Mouse (Mus musculus) heart, adult 11 months (tissue): ENCODE measurements at regions not wholly inside any gene's neighbourhood (a gene's known extent, or its start where the extent isn't known, plus 50 kb on each side); places are given as distances from the start of the nearest gene placed in this dataset.

ENCODE experiments used
- DNase-seq: peaks from one replicate; pipeline ENCODE4 v3.0.0; 2022

DNA sequence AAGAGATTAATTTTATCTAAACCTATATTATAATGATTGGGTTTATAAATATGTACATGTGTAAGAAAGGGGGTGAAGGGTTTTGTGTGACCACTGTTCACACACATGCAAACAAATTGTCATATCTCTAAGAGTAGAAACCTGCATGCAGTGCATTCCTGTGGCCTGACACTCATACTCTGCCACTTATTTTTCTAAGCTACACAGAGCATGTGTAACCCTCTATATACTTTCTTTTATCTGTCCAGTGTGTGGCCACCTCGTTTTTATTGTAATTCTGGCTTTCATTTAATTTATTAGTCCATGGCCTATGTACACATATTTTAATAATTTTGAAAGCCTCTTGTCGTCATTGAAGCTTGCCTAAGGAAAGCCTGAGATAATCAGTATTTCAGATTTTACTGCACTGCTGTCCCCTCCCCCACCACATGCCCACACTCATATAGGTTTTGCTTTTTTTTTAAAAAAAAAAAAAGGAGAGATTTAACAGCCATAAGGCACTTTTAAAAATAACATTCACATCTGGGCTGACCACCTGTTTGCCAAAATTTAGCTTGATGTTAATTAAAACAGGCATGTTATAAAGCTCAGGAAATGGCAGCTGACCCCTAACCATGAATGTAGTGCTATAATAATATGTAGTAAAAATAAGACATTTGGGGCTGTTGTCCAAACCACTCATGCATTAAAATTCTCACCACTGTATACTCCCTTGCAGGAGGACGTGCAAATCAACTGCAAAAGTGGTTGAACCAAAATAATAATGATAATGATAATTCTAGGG lies 410.7 kb upstream of the Clint1 start:
- peak; percentile 13 for DNase-seq

DNA sequence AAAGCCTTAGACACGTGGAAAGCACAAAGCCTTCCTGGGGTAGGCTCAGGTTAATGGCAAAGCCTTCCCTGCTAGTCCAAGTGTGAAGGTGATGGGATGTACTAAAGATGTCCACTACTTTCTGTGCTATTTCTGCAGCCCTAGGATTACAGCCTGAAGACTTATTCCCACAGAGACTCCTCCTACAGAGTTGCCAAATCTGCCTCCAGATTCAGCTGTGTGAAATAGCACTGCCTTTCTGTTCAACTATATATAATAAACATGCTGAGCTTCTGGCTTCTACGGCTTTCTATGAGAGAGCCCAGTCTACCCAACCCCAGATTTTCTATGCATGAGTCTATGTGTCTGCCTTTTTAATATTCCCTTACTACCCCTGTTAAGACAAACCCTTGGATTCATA lies 405.3 kb upstream of the Clint1 start:
- no peak for DNase-seq

- peak; percentile 63 for DNase-seq
Observed at GRCm38 (mm10) chr11:45454234-45454633, 397.6 kb upstream of the Clint1 start.

DNA sequence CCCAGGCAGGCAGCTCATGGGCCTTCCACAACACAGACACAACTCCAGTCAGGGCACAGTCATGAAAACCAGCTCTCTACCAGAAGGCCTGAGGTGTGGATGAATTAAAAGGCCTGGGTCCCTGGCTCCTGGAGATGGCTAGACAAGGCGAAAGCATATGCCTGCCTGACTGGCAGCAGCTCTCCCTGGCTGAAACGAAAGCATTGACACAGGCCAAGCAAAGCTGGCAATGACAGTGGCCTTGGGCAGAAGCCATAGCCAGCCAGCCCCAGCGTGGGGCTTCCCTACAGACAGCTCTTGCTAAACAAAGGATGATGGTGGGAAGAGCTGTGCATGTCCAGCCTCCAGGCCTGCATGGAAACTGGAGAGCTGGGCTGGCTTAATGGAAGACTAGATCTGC lies 396.9 kb upstream of the Clint1 start:
- peak; percentile 77 for DNase-seq

GRCm38 (mm10) chr11:45456724-45457123 lies 395.1 kb upstream of the Clint1 start:
- DNase-seq = no peak

DNA sequence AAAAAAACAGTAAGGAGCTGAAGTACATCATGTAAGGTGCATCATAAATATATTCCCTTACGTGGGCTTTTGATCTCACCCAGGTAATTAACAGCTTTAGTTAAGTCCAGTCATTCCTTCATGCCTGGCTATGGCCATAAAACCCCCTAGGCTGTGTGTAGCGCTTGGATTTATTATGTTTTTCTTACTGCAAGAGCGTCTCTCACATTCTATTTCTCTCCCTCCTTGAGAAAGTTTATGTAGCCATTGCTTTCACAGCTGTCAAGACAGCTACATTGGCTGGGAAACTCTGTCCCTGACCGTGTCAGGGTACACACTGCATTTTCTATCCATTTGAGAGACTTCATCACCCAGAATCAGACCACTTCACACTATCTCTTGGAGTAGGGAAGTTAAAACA lies 394.3 kb upstream of the Clint1 start:
- peak; percentile 39 for DNase-seq

DNA sequence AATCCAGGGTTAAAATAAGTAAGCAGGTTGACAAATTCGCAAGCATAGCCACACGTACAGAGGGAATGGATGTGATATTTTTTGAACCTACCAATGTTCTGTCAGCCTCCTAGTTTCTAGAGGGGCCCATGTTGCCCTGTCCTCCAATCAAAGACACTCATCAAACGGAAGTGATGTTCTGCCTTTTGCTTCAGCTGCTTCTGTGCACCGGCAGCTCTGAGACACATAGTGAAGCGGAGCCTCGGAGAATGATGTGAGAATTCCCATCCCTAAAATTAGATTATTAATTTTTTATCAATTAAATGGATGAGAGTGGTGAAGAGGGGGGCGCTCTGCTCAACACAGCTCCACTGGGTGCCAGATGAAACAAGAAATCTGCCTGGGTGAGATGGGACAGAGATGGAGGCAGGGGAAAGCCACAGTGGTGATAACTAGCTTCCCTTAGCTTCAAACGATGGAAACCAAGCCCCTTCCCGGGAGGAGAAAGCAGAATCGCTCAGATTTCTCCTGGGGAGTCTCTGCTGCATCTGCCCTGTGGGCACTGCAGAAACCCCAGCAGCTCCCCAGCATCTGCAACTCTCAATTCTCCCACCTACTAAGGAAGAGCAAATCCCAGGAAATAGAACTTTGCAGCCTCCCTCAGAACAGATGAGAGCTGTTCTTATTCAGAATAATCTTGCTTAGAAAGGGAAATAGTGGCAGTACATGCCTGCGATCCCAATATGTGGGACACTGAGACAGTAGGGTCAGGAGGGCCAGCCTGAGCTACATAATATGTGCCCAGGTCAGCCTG lies 391.7 kb upstream of the Clint1 start:
- peak; percentile 81 for DNase-seq

- DNase-seq = peak; percentile 75
Observed at GRCm38 (mm10) chr11:45464501-45464900, 387.4 kb upstream of the Clint1 start.

- DNase-seq = peak; percentile 33
Observed at GRCm38 (mm10) chr11:45466350-45466749, 385.5 kb upstream of the Clint1 start.

GRCm38 (mm10) chr11:45472171-45472570 lies 379.7 kb upstream of the Clint1 start:
- peak; percentile 86 for DNase-seq

GRCm38 (mm10) chr11:45476917-45477316 lies 374.9 kb upstream of the Clint1 start:
- peak; percentile 21 for DNase-seq

DNA sequence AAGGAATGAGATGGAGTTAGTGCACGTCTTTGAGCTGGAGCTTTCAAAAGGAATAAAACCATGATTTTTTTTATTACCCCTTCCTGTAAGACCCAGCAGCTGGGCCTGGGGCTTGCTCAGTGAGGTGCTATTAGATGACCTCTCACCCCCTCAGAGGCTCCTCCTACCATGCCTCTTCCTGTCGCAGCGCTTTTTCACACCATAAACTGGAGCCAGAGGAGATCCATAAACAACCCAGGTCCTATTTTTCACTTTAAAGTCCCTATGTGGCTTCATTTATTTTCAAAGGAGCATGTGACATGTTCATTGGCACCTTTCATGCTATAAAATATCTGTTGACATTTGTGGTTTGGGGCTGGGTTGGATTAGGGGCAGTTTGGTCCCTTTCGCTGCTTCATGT lies 365.9 kb upstream of the Clint1 start:
- DNase-seq = peak; percentile 62

DNA sequence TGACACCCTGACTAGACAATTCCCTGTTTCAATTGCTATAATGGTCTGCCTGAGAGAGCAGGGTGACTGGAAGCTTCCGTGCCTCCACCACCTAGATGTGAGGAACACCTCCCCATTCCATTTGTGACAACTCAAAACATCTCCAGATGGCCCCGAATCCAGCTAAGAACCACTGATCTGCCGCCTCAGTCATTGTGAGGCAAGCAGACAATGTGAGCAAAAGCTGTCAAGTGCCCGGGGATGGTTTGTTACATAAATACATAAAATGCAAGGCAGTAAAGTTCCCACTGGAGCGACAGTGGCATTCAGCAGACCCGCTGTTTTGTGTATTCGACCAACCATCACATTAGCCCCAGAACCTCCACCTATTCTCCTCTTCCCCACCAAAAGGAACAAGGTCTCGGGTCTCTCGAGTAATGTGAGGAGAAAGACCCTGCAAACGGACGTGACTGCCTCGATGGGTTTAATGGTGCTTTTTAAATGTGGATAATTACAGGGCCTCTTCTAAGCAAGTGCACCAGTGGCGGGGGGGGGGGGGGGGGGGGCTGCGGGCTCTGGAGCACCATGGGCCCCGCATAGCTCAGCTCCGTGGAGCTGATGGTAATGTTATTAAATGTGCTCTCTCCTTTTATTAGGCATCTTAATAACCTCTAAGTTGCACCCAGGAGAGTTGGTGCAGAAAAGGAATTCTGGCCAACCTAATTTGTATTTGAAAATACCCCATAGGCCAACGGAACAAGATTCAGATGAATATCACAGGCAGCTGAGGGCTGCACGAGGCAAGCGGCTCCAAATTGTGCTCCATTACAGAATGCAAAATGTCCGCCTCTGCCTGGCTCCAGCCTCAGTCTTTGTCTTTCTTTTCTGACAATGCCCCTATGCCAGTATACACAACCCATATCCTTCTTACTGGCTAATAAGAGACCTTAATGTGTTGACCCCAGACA lies 360.6 kb upstream of the Clint1 start:
- peak; percentile 74 for DNase-seq

DNA sequence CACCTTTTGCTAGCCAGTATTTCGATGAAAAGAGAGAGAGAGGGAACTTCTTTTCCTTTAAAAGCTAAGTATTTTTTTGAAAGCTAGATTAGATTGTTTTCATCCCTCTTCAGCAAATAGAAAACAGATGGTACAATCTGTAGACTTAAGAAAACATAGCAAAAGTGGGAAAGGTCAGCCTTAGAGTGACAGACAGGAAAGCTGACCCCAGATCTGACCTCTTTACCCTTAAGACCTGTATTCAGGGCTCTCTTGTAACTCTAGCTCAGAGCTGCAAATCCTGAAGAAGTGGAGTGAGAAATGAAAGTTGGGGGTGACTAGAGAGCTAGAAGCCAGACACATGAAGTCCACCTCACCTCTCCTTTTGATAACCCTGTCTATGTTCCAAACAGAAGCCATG lies 356.6 kb upstream of the Clint1 start:
- no peak for DNase-seq

- peak; percentile 90 for DNase-seq
Observed at GRCm38 (mm10) chr11:45508566-45508965, 343.3 kb upstream of the Clint1 start.

DNA sequence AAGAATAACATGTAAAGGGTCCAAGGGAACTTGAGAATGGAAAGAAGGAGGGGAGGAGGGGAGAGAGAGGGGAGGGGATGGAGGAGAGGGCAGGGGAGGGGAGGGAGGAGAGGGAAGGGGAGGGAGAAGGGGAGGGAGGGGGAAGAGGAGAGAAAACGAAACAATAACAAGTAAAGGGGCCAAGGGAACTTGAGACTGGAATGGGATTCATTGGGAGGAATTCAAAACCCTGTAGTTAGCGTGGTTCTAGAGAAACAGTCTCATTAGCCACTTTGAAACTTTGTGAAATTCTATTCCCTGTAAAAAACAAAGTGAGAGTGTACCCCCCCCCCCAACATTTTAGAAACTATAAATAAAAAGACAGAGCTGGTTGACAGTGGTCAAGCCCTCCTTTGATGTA lies 342.6 kb upstream of the Clint1 start:
- DNase-seq = no peak

DNA sequence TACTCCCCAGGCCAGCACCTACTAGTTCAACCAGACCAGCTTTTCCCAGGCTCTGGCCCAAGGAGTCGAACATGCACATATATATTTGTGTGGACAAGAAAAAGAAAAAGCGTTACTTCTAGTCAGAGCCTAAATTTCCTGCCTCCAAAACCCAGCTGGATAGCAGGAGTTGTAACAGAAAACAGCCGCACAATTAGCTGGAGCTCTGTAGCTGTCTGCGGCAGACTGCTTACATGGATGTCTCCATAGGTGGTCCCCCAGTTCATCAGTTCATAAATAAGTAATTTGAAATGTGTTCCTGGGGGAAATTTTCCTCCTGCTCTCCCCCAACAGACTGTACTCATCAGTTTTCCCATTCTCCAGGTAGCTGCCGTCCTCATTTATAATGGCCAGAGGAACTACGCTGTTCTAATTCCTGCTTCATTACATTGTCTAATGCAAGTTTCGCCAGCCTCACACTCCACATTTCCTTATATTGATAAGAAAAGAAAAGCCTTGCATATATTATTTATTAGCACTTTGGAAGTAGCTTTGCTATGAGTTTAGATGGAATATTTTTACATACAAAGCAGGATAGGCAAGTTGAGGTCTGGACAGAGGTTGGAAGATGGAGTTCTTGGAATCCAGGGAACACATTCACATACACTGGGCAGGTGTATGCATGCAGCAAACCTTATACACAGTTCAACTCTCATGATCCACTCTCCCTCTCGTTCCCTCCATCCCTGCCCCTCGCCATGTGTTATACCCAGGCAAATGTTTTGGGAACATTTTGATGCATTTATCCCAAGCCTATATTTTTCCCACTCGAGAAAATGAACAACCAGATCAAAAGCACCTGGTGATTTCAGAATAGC lies 337.2 kb upstream of the Clint1 start:
- no peak for DNase-seq

- peak; percentile 81 for DNase-seq
Observed at GRCm38 (mm10) chr11:45524720-45525119, 327.1 kb upstream of the Clint1 start.

DNA sequence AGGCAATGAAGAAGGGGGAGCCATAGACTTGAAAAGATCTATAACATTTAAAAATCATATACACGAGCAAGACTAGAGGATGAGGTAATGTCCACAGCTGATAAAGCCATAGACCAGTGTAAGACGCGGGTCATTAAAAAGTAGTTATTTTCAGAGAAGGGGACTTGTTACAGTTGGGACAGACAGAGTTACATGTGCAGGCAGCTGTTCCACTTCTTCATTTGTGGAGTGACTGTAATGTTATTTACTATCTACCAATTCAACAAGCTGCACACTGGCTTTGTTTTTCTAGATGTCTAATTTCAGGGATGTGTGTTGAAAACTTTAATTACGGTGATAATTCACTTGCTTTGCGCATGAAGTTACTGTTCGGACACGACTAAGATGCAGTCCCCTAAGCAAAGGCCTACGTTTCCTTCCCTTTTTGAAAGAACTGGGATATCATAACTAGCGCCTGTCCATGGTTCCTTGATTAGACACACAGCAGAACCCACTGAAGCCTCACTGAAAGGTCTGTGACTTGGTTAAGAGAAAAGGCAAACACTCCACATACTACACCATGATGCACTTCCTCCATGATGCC lies 320.7 kb upstream of the Clint1 start:
- DNase-seq = peak; percentile 34

- DNase-seq = peak; percentile 54
Observed at GRCm38 (mm10) chr11:45533402-45534056, 318.3 kb upstream of the Clint1 start.

DNA sequence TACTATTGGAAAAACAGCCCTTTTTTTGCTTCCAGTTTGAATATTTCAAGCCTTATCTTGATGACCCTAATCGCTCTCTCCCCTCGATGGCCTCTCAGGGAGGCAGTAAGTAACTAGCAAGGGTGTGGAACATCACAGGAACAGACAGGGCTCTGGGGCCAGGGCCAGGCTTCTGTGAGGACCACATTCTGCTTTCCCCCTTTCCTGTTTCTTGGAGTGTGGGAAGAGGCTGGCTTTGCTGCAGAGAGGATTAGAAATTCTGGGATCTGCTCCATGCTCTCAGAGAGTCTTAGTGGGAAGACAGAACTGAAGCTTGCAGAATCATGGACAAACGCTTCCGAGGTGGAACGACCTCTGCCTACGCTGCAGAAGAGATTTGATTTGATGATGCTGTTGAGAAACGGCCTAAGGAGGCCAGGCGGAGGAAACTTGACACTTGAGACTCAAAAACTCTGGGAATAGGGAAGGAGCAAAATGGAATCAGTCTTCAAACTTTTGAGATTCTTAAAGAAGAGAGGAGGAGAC lies 316.3 kb upstream of the Clint1 start:
- peak; percentile 90 for DNase-seq
